Mouse (Mus musculus): Measurements from ENCODE around the gene Corin.

Gene Corin

DNA sequence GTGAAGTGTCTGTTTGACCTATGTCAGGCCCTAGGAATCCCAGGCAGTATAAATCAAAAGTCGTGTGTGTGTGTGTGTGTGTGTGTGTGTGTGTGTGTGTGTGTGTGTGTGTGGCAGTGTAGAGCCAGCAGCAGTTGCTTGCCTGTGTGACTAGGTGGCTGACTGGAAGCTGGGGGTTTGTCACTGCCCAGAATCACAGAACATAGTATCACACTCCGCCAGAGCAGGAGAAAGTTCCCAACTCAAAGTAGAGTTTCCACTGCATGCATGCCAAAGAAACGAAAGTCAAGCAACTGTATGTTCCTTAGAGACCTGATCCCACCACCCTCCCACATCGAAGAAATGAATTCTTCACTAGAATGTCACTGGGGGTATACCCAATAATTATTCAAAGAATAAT, 61.3 kb downstream of the Corin start:
- no peak for DNase-seq (ENCODE audit: low read depth, low spot score)

DNA sequence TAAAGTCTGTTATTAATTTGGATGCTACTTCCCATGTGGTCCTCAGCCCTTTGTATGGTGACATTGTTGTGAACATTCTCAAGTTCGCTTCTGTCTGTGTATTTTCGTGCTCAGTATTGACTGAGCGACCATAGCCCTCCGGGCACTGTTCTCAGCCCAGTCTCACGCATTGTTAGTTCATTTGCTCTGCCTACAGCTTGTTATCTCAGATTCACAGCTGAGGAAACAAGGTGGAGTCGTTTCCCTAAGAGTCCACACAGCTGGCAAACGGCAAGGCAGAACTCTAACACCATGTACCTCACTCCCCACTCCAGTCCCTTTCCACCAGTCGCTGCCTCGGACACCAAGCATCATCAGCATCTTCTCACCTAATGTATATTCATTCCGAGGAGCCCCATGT, 63.1 kb downstream of the Corin start:
- DNase-seq (ENCODE audit: low read depth, low spot score) = no peak

DNA sequence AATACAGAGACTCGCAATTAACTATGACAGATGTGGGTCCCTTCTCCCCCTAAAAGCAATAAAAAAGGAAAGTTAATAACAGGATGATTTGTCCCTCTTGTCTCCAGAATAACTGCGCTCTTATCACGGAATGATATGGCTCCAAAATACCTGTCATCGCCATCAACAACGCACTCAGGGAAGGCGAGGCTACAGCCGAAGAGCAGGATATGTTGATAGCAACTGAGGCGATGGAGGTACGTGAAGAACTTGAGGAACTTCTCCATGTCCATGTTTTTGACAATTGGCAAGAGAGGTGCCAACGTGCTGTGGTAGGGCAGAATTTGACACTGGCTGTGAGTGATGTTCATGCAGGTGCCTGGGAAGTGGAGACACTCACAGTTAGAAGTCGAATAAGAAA, 69.2 kb downstream of the Corin start:
- no peak for DNase-seq (ENCODE audit: low read depth, low spot score)

DNA sequence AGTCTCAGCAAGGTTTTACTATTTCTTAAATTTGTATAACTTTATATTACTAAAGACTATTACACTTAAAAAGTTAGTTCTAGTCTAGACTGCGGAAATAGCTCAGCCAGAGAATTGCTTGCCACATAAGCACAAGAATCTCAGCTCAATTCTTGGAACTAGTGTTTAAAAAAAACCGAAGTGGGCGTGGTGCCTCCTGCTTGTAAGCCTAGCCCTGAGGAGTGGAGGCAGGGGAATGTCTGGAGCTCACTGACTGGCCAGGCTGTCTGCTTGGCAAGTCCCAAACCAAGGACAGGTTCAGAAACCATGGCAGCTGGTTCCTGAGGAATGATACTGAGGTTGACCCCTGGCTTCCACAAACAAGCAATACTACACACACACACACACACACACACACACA, 72.4 kb downstream of the Corin start:
- DNase-seq (ENCODE audit: low read depth, low spot score) = no peak

DNA sequence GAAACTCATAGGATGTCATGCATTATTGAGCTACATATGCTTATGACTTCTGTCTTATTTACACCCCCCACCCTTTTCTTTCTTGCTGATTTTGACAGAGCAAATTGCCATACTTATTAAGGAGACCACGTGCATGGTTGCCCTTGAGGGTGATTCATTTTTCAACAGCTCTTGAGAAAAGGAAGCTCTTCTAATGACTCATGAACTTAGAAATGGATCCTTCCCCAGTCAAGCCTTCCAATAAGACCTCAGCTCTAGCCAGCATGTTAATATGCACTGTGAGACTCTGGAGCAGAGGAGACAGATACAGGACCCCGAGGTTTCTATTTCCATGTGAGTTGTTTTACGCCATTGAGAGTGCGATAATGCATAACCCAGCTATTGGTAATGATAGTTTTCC, 76.7 kb downstream of the Corin start:
- DNase-seq (ENCODE audit: low read depth, low spot score) = no peak

DNA sequence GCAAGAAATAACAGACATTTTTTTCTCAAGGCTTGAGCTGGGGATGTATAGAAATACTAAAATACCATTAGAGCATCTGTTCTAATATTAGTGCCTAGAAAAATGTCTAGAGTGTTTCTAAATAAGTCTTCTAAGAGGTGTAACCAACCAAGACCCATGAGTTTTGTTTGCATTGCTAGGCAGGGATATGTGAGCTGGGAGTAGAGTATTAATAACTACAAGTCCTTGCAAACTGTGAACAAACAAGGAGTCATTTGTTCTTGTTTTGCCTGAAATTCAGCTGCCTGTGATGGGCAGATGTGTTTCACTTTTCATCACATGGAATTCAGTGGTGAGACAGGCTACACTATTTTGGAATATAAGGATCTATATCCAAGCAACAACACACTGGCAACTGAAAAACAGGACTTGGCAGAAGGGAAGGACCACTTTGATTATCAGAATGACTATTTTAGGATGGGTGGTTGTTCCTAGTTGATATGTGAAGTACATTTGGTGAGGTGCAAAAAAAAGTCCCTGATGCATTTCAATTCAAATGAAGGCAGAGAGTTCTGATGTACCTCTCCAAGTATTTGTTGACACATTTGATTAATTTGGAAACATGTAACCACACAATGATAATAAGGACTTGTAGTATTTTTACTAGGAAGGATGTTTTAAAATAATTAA, 78.8 kb downstream of the Corin start:
- no peak for DNase-seq (ENCODE audit: low read depth, low spot score)

DNA sequence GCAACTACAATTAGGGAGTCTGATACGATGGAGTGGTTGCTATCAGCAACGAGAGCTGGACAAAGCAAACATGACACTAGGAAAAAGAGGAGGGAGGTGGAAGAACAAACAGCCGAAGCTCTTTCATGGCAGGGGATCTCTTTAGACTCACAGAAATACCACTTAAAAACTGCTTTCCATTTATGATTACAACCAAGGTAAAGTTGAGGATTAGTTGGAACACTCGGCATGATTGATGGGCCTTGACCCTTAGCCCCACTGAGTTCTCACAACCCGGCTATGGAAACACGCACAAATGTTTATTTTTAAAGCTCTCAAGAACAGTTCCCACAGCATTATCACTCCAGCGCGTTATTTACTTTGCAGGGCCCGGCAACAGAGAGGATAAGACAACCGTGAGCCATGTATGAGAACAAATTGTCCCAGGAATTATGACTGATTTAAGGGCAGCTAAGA, 92.4 kb downstream of the Corin start:
- DNase-seq (ENCODE audit: low read depth, low spot score) = no peak

DNA sequence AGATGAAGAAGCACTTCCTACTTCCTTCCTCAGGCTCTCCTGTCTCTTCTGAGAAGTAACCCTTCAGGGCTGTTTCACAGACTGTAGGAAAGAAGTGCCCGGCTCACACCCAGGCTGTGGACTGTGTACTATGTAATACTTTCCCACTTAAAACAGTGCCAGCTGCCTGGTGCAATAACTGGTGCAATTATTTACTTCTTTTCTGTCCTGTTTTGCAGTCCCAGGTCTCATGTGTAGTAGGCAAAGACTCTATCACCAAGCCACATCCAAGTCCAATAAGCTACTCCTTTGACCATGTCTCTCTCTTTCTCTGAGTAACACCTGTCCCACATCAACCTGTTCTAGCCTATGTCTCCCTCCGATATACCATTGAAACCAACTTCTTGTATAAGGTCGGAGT, 93.4 kb downstream of the Corin start:
- DNase-seq (ENCODE audit: low read depth, low spot score) = no peak

DNA sequence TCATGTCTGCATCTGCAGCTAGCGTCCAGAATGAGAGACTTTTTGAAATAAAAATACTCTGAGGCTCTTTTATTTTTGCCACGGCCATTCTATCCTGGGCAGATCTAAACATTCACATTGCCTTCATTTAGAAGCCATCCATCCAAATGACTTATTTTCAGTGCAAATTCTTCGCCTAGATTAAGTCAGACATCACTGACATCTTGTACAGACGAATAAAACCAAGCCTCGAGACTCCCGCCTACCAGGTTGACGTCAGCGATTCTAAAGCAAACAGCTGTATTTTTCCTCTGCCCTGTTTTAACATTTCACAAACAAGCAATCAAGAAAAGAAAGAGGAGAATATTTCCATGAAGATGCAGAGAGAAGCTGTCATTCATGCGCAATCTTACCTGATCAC, 100.9 kb downstream of the Corin start:
- no peak for DNase-seq (ENCODE audit: low read depth, low spot score)

DNA sequence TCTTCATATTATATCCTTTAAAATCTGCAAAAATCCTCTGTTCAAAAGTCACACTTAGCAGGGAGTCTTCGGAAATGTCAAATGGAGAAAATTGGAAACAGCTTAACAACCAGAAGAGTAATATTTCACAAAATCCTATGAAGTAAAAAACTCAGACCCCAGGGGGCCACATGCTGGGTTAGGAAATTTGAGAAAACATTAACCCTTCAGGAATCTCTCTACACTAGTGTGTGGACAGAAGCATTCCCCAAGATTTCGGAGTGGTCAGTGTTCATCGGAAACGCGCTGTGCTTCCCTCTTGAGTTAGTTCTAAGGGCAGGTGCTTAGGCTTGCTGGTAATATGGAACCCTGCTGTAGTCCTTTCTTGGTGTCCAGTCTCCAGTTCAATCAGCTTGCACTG, 101.4 kb downstream of the Corin start:
- no peak for DNase-seq (ENCODE audit: low read depth, low spot score)

DNA sequence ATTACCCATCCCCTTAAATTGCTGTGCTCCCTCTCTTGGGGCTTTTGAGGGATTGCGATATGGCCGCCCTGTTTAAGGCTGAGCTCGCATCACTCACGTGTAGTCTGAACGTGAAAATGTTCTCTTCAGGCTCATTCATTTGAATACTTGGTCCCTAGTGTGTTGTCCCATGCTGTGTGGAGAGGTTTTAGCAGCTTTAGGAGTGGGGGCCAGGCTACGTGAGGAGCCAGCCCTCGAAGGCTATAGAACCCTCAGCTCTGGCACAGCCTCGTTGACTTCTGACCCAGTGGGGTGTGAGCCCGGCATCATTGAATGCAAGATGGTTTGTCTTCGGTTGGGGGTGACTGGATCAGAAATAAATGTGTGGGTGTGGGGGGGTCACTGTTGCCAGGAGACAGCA, 102.5 kb downstream of the Corin start:
- no peak for DNase-seq (ENCODE audit: low read depth, low spot score)

DNA sequence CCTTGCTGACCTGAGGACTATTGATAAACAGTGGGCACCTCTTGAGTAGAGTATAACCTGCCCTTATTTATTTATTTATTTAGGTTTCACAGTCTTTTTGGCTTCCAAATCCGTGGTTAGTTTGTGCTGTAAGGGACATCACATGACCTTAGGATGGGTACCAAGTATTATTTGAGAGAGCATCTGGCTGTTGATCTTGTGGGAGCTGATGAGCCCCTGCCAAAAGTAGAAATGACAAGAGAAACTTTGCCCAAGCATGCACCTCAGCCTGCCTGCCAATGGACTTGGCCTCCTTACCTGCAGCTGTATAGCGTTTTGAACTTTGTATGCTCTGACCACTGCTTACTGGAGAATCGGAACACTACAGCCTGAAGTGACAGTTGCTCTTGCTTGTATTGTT, 103.0 kb downstream of the Corin start:
- no peak for DNase-seq (ENCODE audit: low read depth, low spot score)

DNA sequence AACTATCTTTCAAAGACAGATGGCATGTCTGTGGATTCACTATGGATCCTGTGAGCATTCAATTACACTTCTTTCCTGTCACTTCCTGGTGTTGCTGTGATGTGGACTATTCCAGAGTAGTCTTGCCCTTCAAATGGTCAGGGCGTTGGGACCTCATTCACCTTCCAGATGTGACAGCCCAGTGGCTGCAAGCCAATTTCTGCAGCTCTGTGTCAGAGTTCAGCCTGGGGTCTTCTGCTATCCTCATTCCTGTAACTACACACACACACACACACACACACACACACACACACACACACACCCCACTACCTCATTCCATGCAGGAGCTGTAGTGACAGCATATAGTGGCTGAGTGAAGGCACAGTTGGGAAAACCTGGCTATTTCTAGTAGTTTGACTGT, 122.1 kb downstream of the Corin start:
- DNase-seq (ENCODE audit: low read depth, low spot score) = no peak

DNA sequence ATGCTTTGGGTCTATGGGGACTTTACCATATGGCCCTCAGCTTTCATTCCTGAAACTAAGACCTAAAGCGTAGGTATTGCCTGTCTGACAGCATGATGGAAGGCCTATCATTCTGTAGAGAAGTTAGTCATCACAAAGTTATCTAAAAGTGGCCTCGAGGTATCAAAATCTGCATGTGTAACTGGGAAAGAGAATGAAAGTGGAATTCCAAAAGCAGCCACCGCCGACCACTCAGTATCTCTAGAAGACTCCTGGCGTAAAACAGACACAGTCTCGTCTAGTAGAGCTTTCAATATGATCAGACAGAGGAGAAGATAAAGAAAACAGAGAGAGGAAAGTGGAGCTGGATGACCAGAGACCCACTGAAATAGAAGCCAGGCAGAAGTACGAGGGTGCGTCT, 123.7 kb downstream of the Corin start:
- no peak for DNase-seq (ENCODE audit: low read depth, low spot score)

DNA sequence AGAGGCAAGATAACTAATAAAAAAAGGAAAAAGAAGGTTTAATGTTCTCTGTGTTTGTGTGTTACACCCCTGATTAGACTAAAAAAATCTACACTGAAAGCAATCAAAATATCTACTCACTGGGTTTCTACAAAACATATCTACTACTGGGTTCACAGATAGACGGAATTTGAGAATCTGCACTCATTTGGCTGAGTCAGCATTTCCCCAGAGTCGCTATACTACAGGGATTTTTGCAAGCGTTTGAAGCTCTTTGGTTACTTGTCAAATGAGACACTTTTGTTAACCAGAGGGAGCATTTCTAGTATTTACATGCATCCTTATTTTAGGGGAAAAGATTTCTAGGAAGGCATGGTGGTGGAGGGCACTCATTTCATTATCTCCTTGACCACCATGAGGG, 136.3 kb downstream of the Corin start:
- DNase-seq (ENCODE audit: low read depth, low spot score) = no peak

DNA sequence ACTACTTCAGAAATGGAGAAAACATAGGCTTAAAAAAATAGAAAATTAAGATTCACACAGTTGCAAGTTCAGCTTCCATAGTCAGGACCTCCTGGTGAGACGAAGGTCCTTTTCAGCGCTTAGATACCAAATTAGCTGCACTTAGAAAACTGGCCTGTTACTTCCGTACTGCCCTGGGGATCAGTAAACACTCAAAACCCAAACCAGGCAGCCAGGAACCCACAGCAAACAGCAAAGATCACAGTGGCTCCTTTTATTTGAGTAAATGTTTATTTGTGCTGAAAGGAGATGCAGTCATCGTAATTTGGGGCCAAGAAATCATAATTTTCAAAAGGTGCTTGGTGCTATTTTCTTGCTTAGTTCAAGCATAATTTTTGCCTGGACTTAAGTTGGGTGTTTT, 138.5 kb downstream of the Corin start:
- DNase-seq (ENCODE audit: low read depth, low spot score) = no peak

DNA sequence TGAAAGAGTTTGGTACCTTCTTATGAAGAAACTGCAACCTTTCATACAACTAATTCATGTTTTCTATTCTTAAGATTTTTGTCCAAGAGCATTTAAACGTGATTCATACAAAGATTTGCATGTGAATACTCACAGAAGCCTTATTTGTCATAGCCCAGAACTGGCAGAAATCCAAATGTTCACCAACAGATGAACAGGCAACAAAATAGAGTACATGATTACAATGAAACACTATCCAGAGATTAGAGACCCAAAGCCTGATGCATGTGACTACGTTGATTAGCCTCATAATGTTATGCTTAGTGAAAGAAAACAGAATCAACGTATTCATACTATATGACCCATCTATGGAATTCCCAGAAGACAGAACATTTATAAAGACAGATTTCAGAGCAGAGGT, 140.4 kb downstream of the Corin start:
- no peak for DNase-seq (ENCODE audit: low read depth, low spot score)

DNA sequence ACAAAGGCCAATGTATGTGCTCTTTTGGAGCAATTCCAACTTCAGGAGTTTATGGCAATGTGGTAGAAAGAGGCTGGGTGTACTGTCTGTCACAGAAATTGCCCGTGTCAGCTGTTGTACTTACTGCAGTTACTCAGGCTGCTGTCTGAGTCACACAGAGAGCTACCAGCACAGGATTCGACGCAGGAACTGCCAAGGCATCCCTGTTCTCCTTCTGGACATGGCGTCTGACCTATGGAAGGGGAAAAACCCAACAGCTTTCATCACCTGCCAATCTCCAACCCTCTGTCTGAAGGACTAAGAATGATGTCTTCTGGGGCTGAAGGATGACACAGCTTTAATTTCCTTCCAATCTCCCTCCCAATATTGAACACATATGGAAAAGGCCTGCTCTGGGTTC, 150.5 kb downstream of the Corin start:
- no peak for DNase-seq (ENCODE audit: low read depth, low spot score)

DNA sequence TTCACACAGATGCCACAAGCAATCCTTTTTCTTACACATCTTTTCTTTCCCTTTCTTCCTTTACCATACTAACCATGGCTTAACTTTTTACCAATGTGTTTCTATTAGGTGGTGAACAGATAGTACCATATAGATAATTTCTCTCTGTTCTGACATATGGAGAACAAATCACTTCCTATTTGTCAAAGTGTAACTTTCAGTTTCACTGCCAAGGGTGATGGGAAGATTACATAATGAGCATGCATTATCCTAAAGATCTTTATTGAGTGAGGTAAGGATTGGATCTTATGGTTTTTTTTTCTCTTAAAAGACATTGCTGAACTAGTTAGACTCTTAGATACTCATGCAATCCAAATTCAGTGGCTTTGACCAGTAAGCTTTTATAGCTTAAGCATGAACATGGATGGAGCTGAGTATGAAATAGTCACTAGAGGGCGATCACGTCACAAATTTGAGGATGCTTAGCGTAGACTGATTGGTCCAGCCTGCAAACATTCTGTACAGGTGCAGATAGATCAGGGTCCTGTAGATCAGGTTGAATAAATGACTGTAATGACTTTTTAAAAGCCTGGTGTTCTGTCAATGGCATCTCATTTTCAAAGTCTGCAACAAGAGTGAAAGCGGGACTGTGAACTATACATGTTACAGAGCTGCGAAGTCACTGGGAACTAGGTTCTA, 154.1 kb downstream of the Corin start:
- no peak for DNase-seq (ENCODE audit: low read depth, low spot score)

DNA sequence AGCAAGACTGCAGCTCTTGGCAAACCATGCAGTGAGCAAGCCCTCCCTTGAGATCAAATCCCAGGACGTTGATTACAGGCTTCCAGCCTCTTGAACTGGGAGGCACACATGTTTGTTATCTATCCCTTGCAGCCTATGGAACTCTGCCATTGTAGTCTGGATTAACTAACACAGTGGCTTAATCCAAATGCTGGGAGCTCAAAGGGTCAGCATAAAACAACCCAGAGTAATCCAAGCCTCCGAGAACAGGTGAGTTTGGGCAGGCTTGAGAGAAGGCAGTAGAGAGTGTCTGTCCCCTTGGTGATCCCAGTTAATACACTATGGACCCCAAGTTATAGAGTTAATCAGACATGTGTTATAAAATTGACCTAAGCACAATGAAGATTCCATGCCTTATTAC, 155.7 kb downstream of the Corin start:
- DNase-seq (ENCODE audit: low read depth, low spot score) = no peak

DNA sequence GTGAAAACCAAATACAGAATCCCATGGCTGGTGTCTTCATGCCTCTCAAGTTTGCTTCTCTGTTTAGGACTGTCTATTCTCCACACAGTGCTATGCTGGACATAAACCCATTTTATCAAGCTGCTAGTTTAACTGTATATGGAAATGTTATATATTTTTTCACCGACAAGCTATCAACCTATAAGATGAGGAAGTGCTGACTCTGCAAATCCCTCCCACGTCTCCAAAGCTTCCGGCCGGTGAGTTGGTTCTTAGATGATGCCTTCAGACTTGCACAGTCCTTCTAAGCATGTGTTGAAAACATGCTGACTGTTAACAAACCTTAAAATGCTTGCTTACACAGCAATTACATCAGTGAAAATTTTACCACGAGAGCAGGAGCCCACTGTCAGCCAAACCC, 168.4 kb downstream of the Corin start:
- no peak for DNase-seq (ENCODE audit: low read depth, low spot score)

DNA sequence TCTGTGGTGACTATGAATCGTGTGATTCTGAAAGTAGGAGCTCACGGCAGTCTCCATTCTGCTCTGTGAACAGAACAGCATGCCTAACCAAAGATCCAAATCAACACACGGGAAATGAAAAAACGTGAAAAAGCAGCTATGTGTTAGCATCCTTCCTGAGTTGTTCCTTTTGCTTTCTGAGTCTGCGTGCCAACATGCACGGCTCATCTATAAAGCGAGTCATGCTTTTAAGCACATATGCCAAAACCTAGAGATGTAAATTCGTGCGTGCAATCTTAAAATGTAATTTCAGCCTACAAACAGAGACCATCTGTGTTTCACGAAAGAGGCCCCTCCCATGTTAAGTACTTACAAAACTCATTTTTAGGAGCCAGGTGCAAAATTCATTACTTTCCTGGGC, 171.4 kb downstream of the Corin start:
- DNase-seq (ENCODE audit: low read depth, low spot score) = no peak

DNA sequence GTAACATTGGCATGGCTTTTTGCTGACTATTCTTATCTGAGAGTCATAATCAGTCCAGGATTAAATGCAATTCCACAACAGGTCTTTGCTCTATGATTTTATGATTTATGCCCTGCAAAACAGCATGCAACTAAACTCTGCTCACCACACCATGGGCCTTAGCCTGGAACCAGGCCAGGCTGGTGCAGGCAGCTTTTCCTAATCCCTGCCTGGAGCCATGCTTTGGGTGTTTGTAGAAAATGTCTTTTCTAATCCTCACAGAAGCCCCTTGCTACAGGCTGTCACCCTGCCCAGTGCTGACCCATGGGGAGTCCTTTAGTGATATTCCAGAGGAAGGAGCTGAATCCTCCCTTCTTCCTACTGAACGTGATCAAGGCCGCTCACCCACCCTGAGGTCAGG, 173.1 kb downstream of the Corin start:
- DNase-seq (ENCODE audit: low read depth, low spot score) = no peak

DNA sequence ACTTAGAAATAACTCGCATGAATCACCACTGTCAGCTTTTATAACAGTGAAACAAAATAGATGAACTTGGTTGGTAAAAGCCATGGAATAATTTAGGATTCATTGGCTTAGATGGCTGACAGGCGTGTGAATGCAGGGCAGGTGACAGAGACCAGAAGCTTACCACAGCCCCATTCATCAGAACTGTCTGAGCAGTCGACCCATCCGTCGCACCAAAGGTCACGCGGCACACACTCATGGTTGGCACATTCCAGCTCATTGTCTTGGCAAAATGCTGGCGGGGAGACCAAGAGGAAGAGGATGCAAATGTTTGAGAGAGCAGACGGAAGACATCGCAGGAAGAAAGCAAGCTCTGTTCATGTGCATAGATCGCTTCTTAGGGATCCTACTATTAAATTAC, 173.6 kb downstream of the Corin start:
- no peak for DNase-seq (ENCODE audit: low read depth, low spot score)

Data from c-Kit-negative CD71-positive TER-119-positive erythroid progenitor cells, embryonic 14.5 days (primary cell).